In the genomic region with DNA sequence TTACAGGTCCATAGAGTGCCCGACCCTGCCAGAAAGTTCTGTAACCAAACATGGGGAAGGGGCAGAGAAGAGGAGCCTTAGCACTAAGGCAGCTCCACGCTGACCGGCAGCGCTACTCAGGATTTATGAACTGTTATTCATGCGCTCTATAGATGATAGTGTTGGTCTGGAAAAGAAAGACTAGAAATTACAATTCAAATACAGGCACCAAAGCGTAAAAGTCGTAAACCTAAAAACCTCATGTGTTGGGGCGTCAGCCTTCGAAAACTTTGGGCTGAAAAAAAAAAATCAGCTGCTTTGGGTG, we compare ENCODE assay signal across 8 mouse cellular contexts. TPM values are rescaled to one million over a fixed set of nuclear protein-coding genes. Genes with fewer than 3 reads are reported as not detected.
DNase-seq lines count a peak whose midpoint lies in the region; ATAC-seq and TF ChIP-seq lines count a peak whose summit lies in the region.

No protein-coding gene starts in this region.

- WGBS in heart, embryonic 15.5 days: 7% methylated on average over 9 of the region's 9 CpGs
- 4% methylated on average over 9 of the region's 9 CpGs for WGBS in bone marrow, adult 2 months
- WGBS in hindbrain, embryonic 13.5 days: 7% methylated on average over 9 of the region's 9 CpGs
- WGBS in midbrain, embryonic 12.5 days: 9% methylated on average over 9 of the region's 9 CpGs

- intact Hi-C loops in heart, postnatal 14 days (cut with DNase I): no loop called here
- intact Hi-C loops in gastrocnemius, postnatal 36 days (cut with DNase I): no loop called here

- no peak for TF ChIP-seq POLR2A in bone marrow, adult 2 months (IDR thresholded peaks at IDR 0.05; ENCODE audit: borderline replicate concordance, control insufficient read depth, low read depth, low read length)

- H3K27ac ChIP-seq in heart, embryonic 15.5 days: peak overlapping the region; percentile 96
- peak overlapping the region; percentile 96 for H3K27ac ChIP-seq in bone marrow, adult 2 months (ENCODE audit: control insufficient read depth, insufficient read depth, low read depth, low read length, poor library complexity)
- H3K27ac ChIP-seq in hindbrain, embryonic 13.5 days: peak overlapping the region; percentile 95
- peak overlapping the region; percentile 95 for H3K27ac ChIP-seq in midbrain, embryonic 12.5 days (replicated peaks)

- TF ChIP-seq CTCF in bone marrow, adult 2 months (IDR thresholded peaks at IDR 0.05; ENCODE audit: control insufficient read depth, insufficient read depth, low read length): no peak

- ATAC-seq in heart, embryonic 15.5 days (replicated peaks; ENCODE audit: insufficient number of reproducible peaks, insufficient read depth, low FRiP score, low read depth): no peak
- ATAC-seq in hindbrain, embryonic 13.5 days (ENCODE audit: low FRiP score): no peak
- no peak for ATAC-seq in midbrain, embryonic 12.5 days (ENCODE audit: low FRiP score, low read depth)

- no peaks in the 10 kb centered on the region for H3K27me3 ChIP-seq in heart, embryonic 15.5 days
- H3K27me3 ChIP-seq in hindbrain, embryonic 13.5 days: peaks cover 7% of the 10 kb centered on the region; the same call in 1 of the 2 replicates
- H3K27me3 ChIP-seq in midbrain, embryonic 12.5 days: peaks cover 4% of the 10 kb centered on the region; the same call in 1 of the 2 replicates

- peak overlapping the region; percentile 71 for H3K9ac ChIP-seq in heart, embryonic 15.5 days
- H3K9ac ChIP-seq in hindbrain, embryonic 13.5 days: peak overlapping the region; percentile 85
- peak overlapping the region; percentile 97 for H3K9ac ChIP-seq in midbrain, embryonic 12.5 days (replicated peaks)

- no peak for DNase-seq in heart, postnatal 14 days
- no peak for DNase-seq in gastrocnemius, postnatal 36 days
- DNase-seq in cerebellum, postnatal 10 days: no peak
- no peak for DNase-seq in B cell, adult 2 months

- H3K4me2 ChIP-seq in heart, embryonic 15.5 days: peak overlapping the region; percentile 73
- H3K4me2 ChIP-seq in hindbrain, embryonic 13.5 days: peak overlapping the region; percentile 74
- peak overlapping the region; percentile 68 for H3K4me2 ChIP-seq in midbrain, embryonic 12.5 days (replicated peaks)

- peak overlapping the region; percentile 93 for H3K4me3 ChIP-seq in heart, embryonic 15.5 days
- H3K4me3 ChIP-seq in bone marrow, adult 2 months (replicated peaks; ENCODE audit: control insufficient read depth, low read depth, low read length): peak overlapping the region; percentile 71
- H3K4me3 ChIP-seq in hindbrain, embryonic 13.5 days: peak overlapping the region; percentile 85
- peak overlapping the region; percentile 86 for H3K4me3 ChIP-seq in midbrain, embryonic 12.5 days

- H3K4me1 ChIP-seq in heart, embryonic 15.5 days (replicated peaks): peaks cover 25% of the 10 kb centered on the region
- H3K4me1 ChIP-seq in bone marrow, adult 2 months (ENCODE audit: control insufficient read depth, insufficient read depth, low read length): no peaks in the 10 kb centered on the region; the same call in 1 of the 2 replicates
- peaks cover 23% of the 10 kb centered on the region for H3K4me1 ChIP-seq in hindbrain, embryonic 13.5 days (replicated peaks)
- H3K4me1 ChIP-seq in midbrain, embryonic 12.5 days: peaks cover 17% of the 10 kb centered on the region

- no peaks in the 10 kb centered on the region for H3K9me3 ChIP-seq in heart, embryonic 15.5 days (replicated peaks)
- H3K9me3 ChIP-seq in hindbrain, embryonic 13.5 days: no peaks in the 10 kb centered on the region
- H3K9me3 ChIP-seq in midbrain, embryonic 12.5 days: no peaks in the 10 kb centered on the region

- H3K36me3 ChIP-seq in heart, embryonic 15.5 days: peaks cover 3% of the 10 kb centered on the region
- no peaks in the 10 kb centered on the region for H3K36me3 ChIP-seq in hindbrain, embryonic 13.5 days
- peaks cover 7% of the 10 kb centered on the region for H3K36me3 ChIP-seq in midbrain, embryonic 12.5 days

RNA-seq across cellular contexts. Expression of gene Trim59, which starts 0.8 kb away (rescaled TPM):
- polyA plus RNA-seq in heart, embryonic 15.5 days (2015; fragmentation: Nextera tagmentation; extraction: Ambion mirVana): 62.9 and 67.1 TPM in 2 replicates
- 1 to 10 TPM; 5.7 to 8.7 TPM for total RNA-seq in heart, postnatal 14 days (2021)
- 56.7 and 73.7 TPM in 2 replicates for polyA plus RNA-seq in bone marrow, adult 2 months (2011; ENCODE audit: insufficient read depth, insufficient read length, low replicate concordance, missing spikeins)
- 48.4 and 53.7 TPM in 2 replicates for polyA plus RNA-seq in hindbrain, embryonic 13.5 days (2015; fragmentation: Nextera tagmentation; extraction: Ambion mirVana)
- 166 and 171 TPM in 2 replicates for polyA plus RNA-seq in midbrain, embryonic 12.5 days (2016; fragmentation: Nextera tagmentation; extraction: Ambion mirVana)
- 1 to 10 TPM in 1 of 2 experiments, under 1 TPM in 1; 0.91 to 1.4 TPM for total RNA-seq in gastrocnemius, postnatal 36 days (2021)

RNA-seq across cellular contexts. Expression of gene Smc4, which starts 40.8 kb away (rescaled TPM):
- polyA plus RNA-seq in heart, embryonic 15.5 days (2015; fragmentation: Nextera tagmentation; extraction: Ambion mirVana): 147 and 160 TPM in 2 replicates
- total RNA-seq in heart, postnatal 14 days (2021): 10 to 100 TPM; 25.9 to 31.1 TPM
- 179 and 208 TPM in 2 replicates for polyA plus RNA-seq in bone marrow, adult 2 months (2011; ENCODE audit: insufficient read depth, insufficient read length, low replicate concordance, missing spikeins)
- polyA plus RNA-seq in hindbrain, embryonic 13.5 days (2015; fragmentation: Nextera tagmentation; extraction: Ambion mirVana): 54.3 and 59.8 TPM in 2 replicates
- 172 and 187 TPM in 2 replicates for polyA plus RNA-seq in midbrain, embryonic 12.5 days (2016; fragmentation: Nextera tagmentation; extraction: Ambion mirVana)
- total RNA-seq in gastrocnemius, postnatal 36 days (2021): 1 to 10 TPM; 7.6 to 9.0 TPM

RNA-seq across cellular contexts. Expression of gene Ift80, which starts 41.0 kb away (rescaled TPM):
- 8.4 and 10.0 TPM in 2 replicates for polyA plus RNA-seq in heart, embryonic 15.5 days (2015; fragmentation: Nextera tagmentation; extraction: Ambion mirVana)
- total RNA-seq in heart, postnatal 14 days (2021): 1 to 10 TPM; 7.8 to 8.0 TPM
- 16.5 and 17.3 TPM in 2 replicates for polyA plus RNA-seq in bone marrow, adult 2 months (2011; ENCODE audit: insufficient read depth, insufficient read length, low replicate concordance, missing spikeins)
- polyA plus RNA-seq in hindbrain, embryonic 13.5 days (2015; fragmentation: Nextera tagmentation; extraction: Ambion mirVana): 9.0 and 9.8 TPM in 2 replicates
- 16.2 and 20.4 TPM in 2 replicates for polyA plus RNA-seq in midbrain, embryonic 12.5 days (2016; fragmentation: Nextera tagmentation; extraction: Ambion mirVana)
- total RNA-seq in gastrocnemius, postnatal 36 days (2021): 1 to 10 TPM; 2.6 to 3.9 TPM
